Mouse (Mus musculus) CH12.LX (cell line): ENCODE measurements around the gene Rab14. TPM values are rescaled to one million over a fixed set of nuclear protein-coding genes. Genes with fewer than 3 reads are reported as not detected.

Experiments used
- DNase-seq: peaks from one replicate; pipeline ENCODE4 v3.0.0-alpha.2; 2013; ENCODE audit errors: extremely low read depth
- H3K27ac ChIP-seq: 2 replicates; pipeline ENCODE4 v1.5.1; 2012; ENCODE audit warnings: low read depth, mild to moderate bottlenecking, control low read depth, moderate library complexity; ENCODE audit not compliant: insufficient read depth
- H3K27me3 ChIP-seq: replicated peaks from 2 replicates; pipeline ENCODE3; 2012; ENCODE audit warnings: inconsistent platforms
- H3K36me3 ChIP-seq, 2 experiments: replicated peaks in 1 of 2; 2 replicates each; pipeline versions ENCODE3 to v1.6.1; 2012; ENCODE audit warnings: inconsistent platforms in 1 of 2, low read length in 1 of 2, mild to moderate bottlenecking in 1 of 2, mixed read lengths in 1 of 2, moderate library complexity in 1 of 2; ENCODE audit not compliant: control insufficient read depth in 1 of 2, insufficient read depth in 1 of 2
- H3K4me1 ChIP-seq, 2 experiments: 2 replicates each; pipeline ENCODE4 v1.6.1; 2012; ENCODE audit warnings: inconsistent platforms in 1 of 2, moderate library complexity in 1 of 2; ENCODE audit not compliant: insufficient read depth in 2 of 2, control insufficient read depth in 1 of 2
- H3K4me2 ChIP-seq: 2 replicates; pipeline ENCODE4 v1.6.1; 2012; ENCODE audit warnings: low read depth, mild to moderate bottlenecking, control low read depth; ENCODE audit not compliant: poor library complexity, insufficient read depth, severe bottlenecking
- H3K4me3 ChIP-seq, 3 experiments: fragments of 150-350 bp in 1 of 3; sonication (generic) in 1 of 3; replicated peaks in 1 of 3; 2 replicates each; pipeline versions ENCODE3 to v1.5.1; 2011 to 2012; ENCODE audit warnings: low read depth in 2 of 3, low read length in 2 of 3, mild to moderate bottlenecking in 2 of 3, moderate library complexity in 2 of 3, control low read depth in 1 of 3, improper control_type of control experiment in 1 of 3, inconsistent platforms in 1 of 3, mixed read lengths in 1 of 3; ENCODE audit not compliant: poor library complexity in 1 of 3
- H3K79me2 ChIP-seq: replicated peaks from 2 replicates; pipeline ENCODE4 v1.6.1; 2012; ENCODE audit warnings: mild to moderate bottlenecking, moderate library complexity; ENCODE audit not compliant: control insufficient read depth, poor library complexity, insufficient read depth, severe bottlenecking; ENCODE audit errors: extremely low read depth
- H3K9ac ChIP-seq: 2 replicates; pipeline ENCODE4 v1.6.1; 2012; ENCODE audit warnings: low read depth, mild to moderate bottlenecking, control low read depth, moderate library complexity; ENCODE audit not compliant: insufficient read depth
- H3K9me3 ChIP-seq: replicated peaks from 2 replicates; pipeline ENCODE3; 2012; ENCODE audit warnings: low read length, inconsistent platforms, mixed read lengths
- BHLHE40 ChIP-seq: IDR thresholded peaks from 2 replicates; pipeline ENCODE4 v1.6.1; 2011; ENCODE audit warnings: mild to moderate bottlenecking, low read depth, low read length, improper control_type of control experiment
- CHD1 ChIP-seq: IDR thresholded peaks from 2 replicates; pipeline ENCODE4 v1.6.1; 2012; ENCODE audit warnings: low read depth, low read length, improper control_type of control experiment, inconsistent platforms
- CHD2 ChIP-seq: IDR thresholded peaks from 2 replicates; pipeline ENCODE4 v1.6.1; 2011; ENCODE audit warnings: low read length, improper control_type of control experiment
- CTCF ChIP-seq, 2 experiments: IDR thresholded peaks in 1 of 2; conservative IDR thresholded peaks in 1 of 2; 2 replicates each; pipeline ENCODE4 v1.5.1; 2011 to 2012; ENCODE audit warnings: low read depth in 2 of 2, low read length in 2 of 2, improper control_type of control experiment in 1 of 2, inconsistent platforms in 1 of 2, mild to moderate bottlenecking in 1 of 2, moderate library complexity in 1 of 2
- E2F4 ChIP-seq: IDR thresholded peaks from 2 replicates; pipeline ENCODE4 v1.6.1; 2011; ENCODE audit warnings: low read depth, low read length, improper control_type of control experiment; ENCODE audit not compliant: insufficient replicate concordance
- ELF1 ChIP-seq: IDR thresholded peaks from 2 replicates; pipeline ENCODE4 v1.6.1; 2014; ENCODE audit warnings: low read depth, mild to moderate bottlenecking, inconsistent platforms, low read length, improper control_type of control experiment
- EP300 ChIP-seq: IDR thresholded peaks from 2 replicates; pipeline ENCODE4 v1.6.1; 2011; ENCODE audit warnings: low read length, improper control_type of control experiment
- ETS1 ChIP-seq: conservative IDR thresholded peaks from 2 replicates; pipeline ENCODE4 v1.6.1; 2012; ENCODE audit warnings: low read depth, mild to moderate bottlenecking, inconsistent platforms, low read length, improper control_type of control experiment, moderate library complexity
- GABPA ChIP-seq: IDR thresholded peaks from 2 replicates; pipeline ENCODE4 v1.6.1; 2012; ENCODE audit warnings: low read depth, low read length, improper control_type of control experiment, inconsistent platforms; ENCODE audit not compliant: insufficient replicate concordance
- HCFC1 ChIP-seq: IDR thresholded peaks from 2 replicates; pipeline ENCODE4 v1.6.1; 2012; ENCODE audit warnings: low read depth, mild to moderate bottlenecking, inconsistent platforms, low read length, improper control_type of control experiment
- IRF4 ChIP-seq: IDR thresholded peaks from 2 replicates; pipeline ENCODE4 v1.6.1; 2014; ENCODE audit warnings: low read depth, mild to moderate bottlenecking, inconsistent platforms, low read length, improper control_type of control experiment
- JUN ChIP-seq: IDR thresholded peaks from 2 replicates; pipeline ENCODE4 v1.6.1; 2011; ENCODE audit warnings: low read depth, mild to moderate bottlenecking, low read length, improper control_type of control experiment, moderate library complexity; ENCODE audit not compliant: insufficient read depth
- JUND ChIP-seq: conservative IDR thresholded peaks from 2 replicates; pipeline ENCODE4 v1.6.1; 2011; ENCODE audit warnings: low read depth, low read length, improper control_type of control experiment
- KAT2A ChIP-seq: IDR thresholded peaks from 2 replicates; pipeline ENCODE4 v1.6.1; 2012; ENCODE audit warnings: low read length, improper control_type of control experiment, inconsistent platforms; ENCODE audit not compliant: insufficient replicate concordance
- MAFK ChIP-seq: IDR thresholded peaks from 2 replicates; pipeline ENCODE4 v1.6.1; 2011; ENCODE audit warnings: low read length, improper control_type of control experiment; ENCODE audit not compliant: insufficient replicate concordance
- MAX ChIP-seq: IDR thresholded peaks from 2 replicates; pipeline ENCODE4 v1.6.1; 2011; ENCODE audit warnings: low read length, improper control_type of control experiment
- MAZ ChIP-seq: IDR thresholded peaks from 2 replicates; pipeline ENCODE4 v1.6.1; 2012; ENCODE audit warnings: low read depth, mild to moderate bottlenecking, inconsistent platforms, low read length, improper control_type of control experiment, moderate library complexity
- MEF2A ChIP-seq: IDR thresholded peaks from 2 replicates; pipeline ENCODE4 v1.6.1; 2014; ENCODE audit warnings: low read depth, mild to moderate bottlenecking, inconsistent platforms, low read length, improper control_type of control experiment, borderline replicate concordance
- MXI1 ChIP-seq: IDR thresholded peaks from 2 replicates; pipeline ENCODE4 v1.6.1; 2011; ENCODE audit warnings: mild to moderate bottlenecking, low read depth, low read length, improper control_type of control experiment
- MYC ChIP-seq: IDR thresholded peaks from 2 replicates; pipeline ENCODE4 v1.6.1; 2011; ENCODE audit warnings: low read depth, mild to moderate bottlenecking, improper control_type of control experiment, low read length
- NELFE ChIP-seq: IDR thresholded peaks from 2 replicates; pipeline ENCODE4 v1.6.1; 2011; ENCODE audit warnings: low read depth, low read length, improper control_type of control experiment
- NRF1 ChIP-seq: IDR thresholded peaks from 2 replicates; pipeline ENCODE4 v1.6.1; 2014; ENCODE audit warnings: low read depth, mild to moderate bottlenecking, inconsistent platforms, low read length, improper control_type of control experiment, moderate library complexity
- PAX5 ChIP-seq: IDR thresholded peaks from 2 replicates; pipeline ENCODE4 v1.6.1; 2012; ENCODE audit warnings: low read length, inconsistent platforms, mixed read lengths
- POLR2A ChIP-seq: IDR thresholded peaks from 2 replicates; pipeline ENCODE4 v1.6.1; 2011; ENCODE audit warnings: low read depth, mild to moderate bottlenecking, improper control_type of control experiment, low read length
- POLR2AphosphoS2 ChIP-seq: IDR thresholded peaks from 2 replicates; pipeline ENCODE4 v1.6.1; 2011; ENCODE audit warnings: low read depth, low read length, improper control_type of control experiment
- RAD21 ChIP-seq: IDR thresholded peaks from 2 replicates; pipeline ENCODE4 v1.6.1; 2011; ENCODE audit warnings: low read depth, mild to moderate bottlenecking, low read length, improper control_type of control experiment, moderate library complexity
- RCOR1 ChIP-seq: conservative IDR thresholded peaks from 2 replicates; pipeline ENCODE4 v1.6.1; 2012; ENCODE audit warnings: low read depth, mild to moderate bottlenecking, inconsistent platforms, low read length, improper control_type of control experiment
- SIN3A ChIP-seq: IDR thresholded peaks from 2 replicates; pipeline ENCODE4 v1.6.1; 2012; ENCODE audit warnings: low read length, improper control_type of control experiment, inconsistent platforms
- SMC3 ChIP-seq: IDR thresholded peaks from 2 replicates; pipeline ENCODE4 v1.6.1; 2011; ENCODE audit warnings: low read depth, low read length, improper control_type of control experiment
- TBP ChIP-seq: conservative IDR thresholded peaks from 2 replicates; pipeline ENCODE4 v1.6.1; 2011; ENCODE audit warnings: low read depth, low read length, improper control_type of control experiment
- TCF12 ChIP-seq: IDR thresholded peaks from 2 replicates; pipeline ENCODE4 v1.6.1; 2014; ENCODE audit warnings: low read depth, mild to moderate bottlenecking, inconsistent platforms, low read length, improper control_type of control experiment
- UBTF ChIP-seq: IDR thresholded peaks from 2 replicates; pipeline ENCODE4 v1.6.1; 2012; ENCODE audit warnings: low read depth, mild to moderate bottlenecking, inconsistent platforms, low read length, improper control_type of control experiment, moderate library complexity
- USF1 ChIP-seq: IDR thresholded peaks from 2 replicates; pipeline ENCODE4 v1.6.1; 2014; ENCODE audit warnings: low read depth, mild to moderate bottlenecking, inconsistent platforms, low read length, improper control_type of control experiment
- USF2 ChIP-seq: conservative IDR thresholded peaks from 2 replicates; pipeline ENCODE4 v1.6.1; 2011; ENCODE audit warnings: low read depth, low read length, improper control_type of control experiment
- ZC3H11A ChIP-seq: IDR thresholded peaks from 2 replicates; pipeline ENCODE4 v1.6.1; 2012; ENCODE audit warnings: low read depth, mild to moderate bottlenecking, inconsistent platforms, low read length, improper control_type of control experiment
- ZKSCAN1 ChIP-seq: IDR thresholded peaks from 2 replicates; pipeline ENCODE4 v1.6.1; 2012; ENCODE audit warnings: low read depth, inconsistent platforms, low read length, improper control_type of control experiment, borderline replicate concordance
- ZMIZ1 ChIP-seq: IDR thresholded peaks from 2 replicates; pipeline ENCODE4 v1.6.1; 2012; ENCODE audit warnings: low read depth, mild to moderate bottlenecking, inconsistent platforms, low read length, improper control_type of control experiment
- ZNF384 ChIP-seq: IDR thresholded peaks from 2 replicates; pipeline ENCODE4 v1.6.1; 2012; ENCODE audit warnings: low read depth, low read length, improper control_type of control experiment, inconsistent platforms
- dilution Hi-C: fragments of 300-500 bp; cut with MboI; formaldehyde crosslinking; loops from 2 replicates; pipeline ENCODE4 v1.14.3; 2020; ENCODE audit warnings: low sequenced_read_pairs; ENCODE audit not compliant: extremely low pct_unique_long_range_greater_than_20kb, extremely low pct_ligation_motif_present
- in situ Hi-C: fragments of 300-500 bp; cut with MboI; formaldehyde crosslinking; loops from 3 replicates; pipeline ENCODE4 v1.14.3; 2019; ENCODE audit warnings: low sequenced_read_pairs, low pct_ligation_motif_present, low pct_unique_long_range_greater_than_20kb, mixed read lengths
- polyA plus RNA-seq: library from polyadenylated mRNA; unstranded; fragments of >175 nt; gene quantifications from 2 replicates; pipeline ENCODE4 v1.2.1, GENCODE M21; 2012; ENCODE audit warnings: low read depth; ENCODE audit not compliant: insufficient read length
- total RNA-seq, 2 experiments: library from RNA; depleted of rRNA; stranded (reverse); fragments of 300-350 nt in 1 of 2; fragments of >200 nt in 1 of 2; gene quantifications; 2 replicates each; pipeline ENCODE4 v1.2.3; 2012 to 2014

The Rab14 gene
- total RNA-seq (2012; rRNA removed) = 26.8 and 31.6 TPM in 2 replicates
- total RNA-seq (2014; rRNA removed) = 66.2 and 69.2 TPM in 2 replicates
- 83.1 and 94.4 TPM in 2 replicates for polyA plus RNA-seq

GRCm38 (mm10) chr2:35200898-35201668 is at the start of gene Rab14:
Rab14 (minus strand) TSS chr2:35201120.
- H3K4me2 ChIP-seq = peak within 1 kb of the TSS; percentile 94
- H3K79me2 ChIP-seq = peaks cover 41% of the 10 kb centered on the region
- DNase-seq = peak; percentile 99
- H3K36me3 ChIP-seq = peaks cover 0 to 4% of the 10 kb centered on the region in 2 experiments
- H3K9me3 ChIP-seq = no peaks in the 10 kb centered on the region
- H3K27ac ChIP-seq = peak within 1 kb of the TSS; percentile 89
- in situ Hi-C loops = no loop called here
- dilution Hi-C loops = no loop called here
- no peak for TF ChIP-seq USF1
- no peak for TF ChIP-seq EP300
- peak; percentile 96 for TF ChIP-seq ELF1
- no peak; the same call in 1 of the 2 replicates for TF ChIP-seq CHD2
- TF ChIP-seq MEF2A = no peak; the same call in 1 of the 2 replicates
- TF ChIP-seq SMC3 = no peak
- TF ChIP-seq PAX5 = no peak
- peak; percentile 73 for TF ChIP-seq HCFC1
- peak; percentile 86 for TF ChIP-seq MAX
- no peak for TF ChIP-seq ZKSCAN1
- no peak for TF ChIP-seq USF2
- no peak for TF ChIP-seq KAT2A
- no peak for TF ChIP-seq E2F4
- peak; percentile 60 for TF ChIP-seq BHLHE40
- peak; percentile 78; the same call in 1 of the 2 replicates for TF ChIP-seq TBP
- no peak; the same call in 1 of the 2 replicates for TF ChIP-seq ETS1
- TF ChIP-seq GABPA = no peak
- peak; percentile 94 for TF ChIP-seq NRF1
- peak; percentile 89 for TF ChIP-seq MXI1
- no peak for TF ChIP-seq RAD21
- no peak; the same call in 1 of the 2 replicates for TF ChIP-seq JUND
- TF ChIP-seq MYC = peak; percentile 75; the same call in 1 of the 2 replicates
- TF ChIP-seq UBTF = no peak
- 0 out of 2 replicates have a peak, but pooled peaks have one; percentile 81 for TF ChIP-seq SIN3A
- TF ChIP-seq TCF12 = peak; percentile 50
- TF ChIP-seq POLR2AphosphoS2 = peak; percentile 71; the same call in 1 of the 2 replicates
- no peak for TF ChIP-seq JUN
- peak; percentile 95 for TF ChIP-seq NELFE
- no peak for TF ChIP-seq CHD1
- TF ChIP-seq MAFK = no peak
- TF ChIP-seq POLR2A = peak; percentile 84
- TF ChIP-seq ZNF384 = no peak
- no peak for TF ChIP-seq CTCF (conservative IDR thresholded peaks at IDR 0.05 in 1 of 2, IDR thresholded peaks at IDR 0.05 in 1 of 2; ENCODE audit: low read depth in 2 of 2, low read length in 2 of 2)
- no peak for TF ChIP-seq ZC3H11A
- TF ChIP-seq RCOR1 = no peak
- TF ChIP-seq IRF4 = peak; percentile 33; the same call in 1 of the 2 replicates
- TF ChIP-seq MAZ = peak; percentile 52; the same call in 1 of the 2 replicates
- TF ChIP-seq ZMIZ1 = peak; percentile 69; the same call in 1 of the 2 replicates
- peak within 1 kb of the TSS; percentile 93 to 98 (median 95) for H3K4me3 ChIP-seq
- H3K27me3 ChIP-seq = no peaks in the 10 kb centered on the region
- H3K9ac ChIP-seq = peak within 1 kb of the TSS; percentile 87
- peaks cover 12 to 43% of the 10 kb centered on the region in 2 experiments; a peak in 3 of 4 replicates for H3K4me1 ChIP-seq
